Mouse (Mus musculus) embryo, embryonic 11 days (tissue): ENCODE results near the gene Lgr4.
"Not testable (repeated sequence)": the region's sequence is repeated elsewhere in the genome, so short reads cannot be mapped to it uniquely, and the experiment has no call there.

Experiments used
- DNase-seq: peaks from one replicate; pipeline ENCODE4 v3.0.0-alpha.2; 2015

Gene Lgr4

DNA sequence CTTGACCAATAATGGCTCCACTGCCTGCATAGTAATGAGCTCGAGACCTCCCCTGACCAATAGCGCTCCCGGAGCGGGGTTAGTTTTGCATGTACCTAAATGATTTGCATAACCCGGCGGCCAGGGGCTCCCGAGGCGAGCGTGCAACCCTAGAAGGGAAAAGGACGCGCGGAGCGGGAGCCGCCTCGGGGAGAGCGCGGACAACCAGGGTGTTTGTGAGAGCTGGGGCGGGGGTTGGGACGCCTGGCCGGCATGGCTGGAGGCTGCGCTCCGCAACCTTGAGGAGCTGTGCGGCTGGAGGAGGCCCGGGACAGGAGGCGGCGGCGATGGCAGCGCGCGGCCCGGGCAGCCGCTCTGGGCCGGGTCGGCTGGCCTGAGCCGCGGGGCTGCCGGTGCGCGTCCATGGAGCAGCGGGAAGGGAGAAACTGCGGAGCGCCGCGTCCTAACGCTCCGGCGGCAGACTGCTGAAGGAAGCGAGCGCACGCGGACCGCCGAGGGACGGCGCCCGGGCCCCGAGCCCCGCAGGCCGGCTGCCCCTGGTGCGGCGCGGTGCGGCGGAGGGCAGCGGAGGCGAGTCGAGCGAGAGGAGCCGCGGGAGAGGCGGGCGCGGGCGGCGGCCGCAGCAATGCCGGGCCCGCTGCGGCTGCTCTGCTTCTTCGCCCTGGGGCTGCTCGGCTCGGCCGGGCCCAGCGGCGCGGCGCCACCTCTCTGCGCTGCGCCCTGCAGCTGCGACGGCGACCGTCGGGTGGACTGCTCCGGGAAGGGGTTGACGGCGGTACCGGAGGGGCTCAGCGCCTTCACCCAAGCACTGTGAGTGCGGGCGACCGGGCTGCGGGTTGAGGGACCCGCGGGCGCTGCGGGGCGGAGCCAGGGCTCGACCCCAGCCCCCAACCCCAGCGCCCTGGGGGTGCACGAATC, at the start of gene Lgr4:
Lgr4 (plus strand) TSS at position 152 of the 918 bp plus-strand sequence.
- DNase-seq = peak; percentile 99

DNA sequence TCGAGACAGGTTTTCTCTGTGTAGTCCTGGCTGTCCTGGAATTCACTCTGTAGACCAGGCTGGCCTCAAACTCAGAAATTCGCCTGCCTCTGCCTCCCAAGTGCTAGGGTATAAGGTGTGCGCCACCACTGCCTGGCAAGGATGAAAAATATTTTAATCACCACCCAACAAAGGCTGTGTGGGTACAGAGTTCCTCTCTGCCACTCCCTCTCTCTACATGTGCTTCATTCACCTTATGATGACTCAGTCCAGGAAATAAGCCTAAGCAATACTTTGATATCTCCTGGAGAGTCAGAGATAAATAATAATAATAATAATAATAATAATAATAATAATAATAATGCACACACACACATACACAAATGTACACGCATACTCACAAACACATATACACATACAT, 38.0 kb upstream of the Lgr4 start:
- DNase-seq = not testable (repeated sequence)

GRCm38 (mm10) chr2:109881111-109881510, 36.3 kb upstream of the Lgr4 start:
- DNase-seq = no peak

GRCm38 (mm10) chr2:109881625-109882024, 35.8 kb upstream of the Lgr4 start:
- no peak for DNase-seq

GRCm38 (mm10) chr2:109884106-109884505, 33.3 kb upstream of the Lgr4 start:
- DNase-seq = no peak

DNA sequence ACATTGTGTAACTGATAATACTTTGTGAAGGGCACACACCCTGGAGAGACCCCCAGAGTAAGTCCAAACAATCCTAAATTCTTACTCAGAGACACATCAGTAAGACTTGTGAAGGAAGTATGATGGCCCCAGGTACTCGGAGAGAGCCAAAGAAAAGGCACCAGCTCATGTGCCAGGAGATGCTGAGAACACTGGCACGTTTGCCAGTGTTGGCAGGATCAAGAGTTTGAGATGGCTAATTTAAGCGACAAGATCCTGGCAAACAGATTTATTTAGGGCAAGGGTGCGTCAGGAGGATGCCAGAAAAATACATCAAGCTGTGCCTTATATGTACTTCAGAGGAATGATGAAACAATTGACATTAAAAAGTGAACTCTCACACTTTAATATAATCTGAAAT, 32.9 kb upstream of the Lgr4 start:
- DNase-seq = no peak

- no peak for DNase-seq
Measured at GRCm38 (mm10) chr2:109890068-109890467, 27.4 kb upstream of the Lgr4 start.

GRCm38 (mm10) chr2:109890597-109890996, 26.9 kb upstream of the Lgr4 start, which contains the start of gene Lin7c:
Lin7c (plus strand) TSS chr2:109890853.
- DNase-seq = peak; percentile 97

DNA sequence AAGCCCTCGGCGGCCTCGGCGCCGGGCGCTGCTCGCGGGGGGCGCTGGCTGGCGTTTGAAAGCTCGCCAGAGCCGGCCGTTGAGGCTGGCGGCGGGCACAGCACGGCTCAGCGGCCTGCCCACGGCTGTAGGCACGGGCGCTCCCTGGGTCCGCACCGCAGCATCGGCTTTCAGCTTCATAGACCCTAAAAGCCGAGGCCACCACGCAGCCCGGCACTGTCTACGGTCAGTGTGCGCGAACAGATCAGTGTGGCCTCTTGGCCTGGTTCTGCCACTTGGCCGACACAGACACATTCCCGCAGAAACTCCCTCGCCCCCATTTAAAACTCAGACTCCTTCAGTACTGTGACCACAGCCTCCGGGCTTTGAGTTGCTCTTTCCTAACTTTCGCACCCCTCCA, 26.4 kb upstream of the Lgr4 start:
- DNase-seq = no peak

DNA sequence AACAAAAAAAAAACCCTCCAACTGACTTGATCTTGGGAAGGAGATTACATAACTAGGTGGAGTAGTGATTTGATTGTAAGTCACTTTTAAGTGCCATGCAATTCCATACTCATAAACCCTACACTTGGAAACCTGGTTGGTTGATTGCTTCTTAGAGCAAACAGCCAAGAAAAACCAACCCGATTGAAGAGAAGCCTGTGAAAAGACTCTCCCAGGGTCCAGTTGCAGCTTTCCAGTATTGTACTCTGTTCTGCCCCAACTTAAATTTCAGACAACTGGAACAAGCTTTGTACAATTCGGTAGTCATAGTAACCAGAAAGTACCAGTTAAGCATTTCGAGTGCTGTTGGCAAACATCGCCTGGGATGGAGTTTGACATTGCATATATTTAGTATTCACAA, 26.0 kb upstream of the Lgr4 start:
- DNase-seq = peak; percentile 12

GRCm38 (mm10) chr2:109896311-109896710, 21.1 kb upstream of the Lgr4 start:
- no peak for DNase-seq

DNA sequence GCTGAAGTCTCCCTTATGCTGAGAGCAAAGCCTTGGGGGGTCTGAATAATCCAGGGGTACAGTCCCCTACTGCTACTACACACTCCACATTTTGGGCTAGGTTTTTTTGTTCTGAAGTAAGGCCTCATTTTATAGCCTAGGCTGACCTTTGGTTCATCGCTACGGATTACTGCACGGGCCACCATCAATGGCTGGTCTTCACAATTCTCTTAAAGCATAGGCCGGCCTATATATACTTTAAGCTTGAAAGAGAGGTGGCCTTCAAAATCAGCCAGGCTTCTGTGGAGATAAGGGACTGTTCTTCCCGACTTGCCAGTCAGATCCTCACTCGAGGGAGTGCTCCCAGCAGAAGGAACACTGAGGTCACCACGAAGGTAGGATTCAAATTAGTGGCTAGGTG, 14.6 kb upstream of the Lgr4 start:
- no peak for DNase-seq

DNA sequence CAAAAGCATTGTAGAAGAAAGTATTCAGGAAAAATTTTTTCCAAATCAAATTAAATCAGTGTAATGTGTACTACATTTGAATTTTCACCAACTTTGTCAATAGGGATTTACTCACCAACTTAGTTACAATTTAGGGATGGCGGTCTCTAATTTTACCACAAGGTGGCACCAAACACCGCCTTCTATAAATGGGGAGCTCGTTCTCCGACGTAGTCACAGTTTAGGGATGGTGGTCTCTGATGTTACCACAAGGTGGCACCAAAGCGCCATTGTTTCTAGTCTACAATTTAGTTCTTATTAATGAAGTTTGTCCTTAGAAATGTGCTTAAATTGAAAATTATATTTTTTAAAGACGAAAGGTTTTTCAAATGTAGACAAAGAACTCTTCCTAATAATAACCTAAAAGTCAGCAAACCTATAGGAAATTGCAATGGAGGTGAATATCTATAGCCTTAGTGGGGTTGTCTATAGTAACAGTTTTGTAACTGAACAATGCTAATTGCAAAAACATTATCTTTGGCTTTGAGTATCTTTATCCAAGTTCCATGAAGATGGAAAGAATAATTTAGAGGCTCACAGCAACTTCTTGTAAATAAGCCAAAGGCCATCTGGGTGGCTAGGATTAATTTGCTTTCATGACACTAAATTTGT, 13.2 kb upstream of the Lgr4 start:
- peak; percentile 90 for DNase-seq

DNA sequence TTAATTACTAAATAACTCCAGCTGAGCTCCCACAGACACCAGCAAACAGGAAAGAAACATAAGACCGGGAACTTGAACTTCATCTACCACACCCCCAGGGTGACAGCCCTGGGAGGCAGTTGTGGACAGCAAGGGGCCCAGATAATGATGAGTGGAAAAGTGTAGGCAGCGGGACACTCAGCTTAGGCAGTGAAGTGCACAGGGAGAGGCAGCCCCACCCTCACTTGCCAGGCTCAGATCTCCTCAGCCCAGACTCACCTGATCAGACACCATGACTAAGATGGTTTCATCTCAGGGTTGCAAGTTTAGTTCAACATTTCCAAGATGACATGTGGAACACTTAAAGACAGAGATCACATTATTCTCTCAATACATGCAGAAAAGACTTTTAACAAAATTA, 8.3 kb upstream of the Lgr4 start:
- DNase-seq = no peak

DNA sequence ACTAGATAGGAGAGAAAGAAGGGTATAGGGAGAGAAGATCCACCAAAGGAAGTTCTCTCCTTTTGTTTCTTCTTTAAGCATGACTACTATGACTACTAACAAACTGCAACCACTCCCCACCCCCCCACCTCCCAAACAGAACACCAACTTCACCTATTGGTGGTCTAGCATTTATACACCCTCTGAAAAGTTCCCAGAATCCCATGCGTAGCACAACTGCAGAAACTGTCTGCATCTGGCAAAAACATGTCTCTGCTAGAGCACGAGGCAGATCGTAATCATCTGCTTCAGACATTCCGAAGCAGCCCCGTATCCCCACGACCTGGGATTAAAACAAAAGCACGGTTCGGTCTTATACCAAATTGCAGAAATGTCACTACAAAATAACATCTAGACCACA, 5.2 kb upstream of the Lgr4 start:
- DNase-seq = no peak

DNA sequence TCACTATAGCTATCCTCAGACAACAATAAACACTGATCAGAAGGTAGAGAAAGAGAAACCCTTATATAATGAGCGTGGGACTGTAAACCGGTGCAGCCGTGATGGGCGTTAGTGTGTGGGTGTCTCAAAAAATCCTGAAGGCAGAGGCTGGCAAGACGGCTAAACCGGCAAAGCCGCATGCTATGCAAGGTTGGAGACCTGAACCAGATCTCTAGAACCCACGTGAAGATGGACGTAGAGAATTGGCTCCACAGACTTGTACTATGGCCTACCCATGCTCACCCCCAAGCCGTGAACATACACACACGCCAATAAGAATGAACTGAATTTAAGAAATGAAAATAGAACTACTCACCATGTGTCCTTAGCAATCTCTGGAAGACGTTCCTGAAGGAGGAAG, 4.7 kb upstream of the Lgr4 start:
- DNase-seq = no peak

DNA sequence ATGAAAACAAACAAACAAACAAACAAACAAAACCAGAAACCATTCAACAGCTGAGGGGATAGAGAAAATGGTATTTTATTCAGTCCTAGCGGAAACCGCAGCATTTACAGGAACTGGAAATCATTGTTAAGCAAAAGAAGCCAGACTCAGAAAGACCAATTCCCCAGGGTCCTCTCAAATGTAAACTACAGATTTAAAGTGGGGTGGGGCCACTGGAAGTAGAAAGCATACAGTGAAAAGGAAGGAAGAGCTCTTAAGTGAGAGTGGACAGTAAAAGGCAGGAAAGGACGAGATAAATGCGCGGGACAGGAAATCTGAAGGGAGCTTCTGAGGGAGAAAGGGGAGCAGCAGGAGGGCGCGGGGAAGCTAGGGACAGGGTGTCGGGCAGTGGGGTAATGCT, 4.2 kb upstream of the Lgr4 start:
- no peak for DNase-seq

DNA sequence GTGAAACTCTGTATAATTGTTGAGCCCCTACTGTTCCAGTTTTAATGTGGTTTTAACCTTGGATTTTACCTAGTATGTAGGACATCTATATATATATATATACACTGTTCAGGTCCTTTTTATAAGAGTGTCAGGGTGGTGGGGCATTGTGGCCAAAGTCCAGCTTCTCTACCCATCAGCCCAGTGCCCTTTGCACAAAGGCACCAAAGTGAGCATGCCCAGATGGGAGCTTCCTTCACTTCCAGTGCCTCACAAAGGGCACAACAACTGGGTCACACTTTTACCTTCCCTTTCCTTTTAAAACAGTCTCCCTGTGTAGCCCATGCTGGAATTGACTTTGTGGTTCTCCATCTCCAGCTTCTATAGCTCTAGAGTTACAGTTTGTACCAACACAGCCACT, 2.8 kb upstream of the Lgr4 start:
- no peak for DNase-seq

GRCm38 (mm10) chr2:109916782-109917495, 508 bp upstream of the Lgr4 start:
- DNase-seq = no peak

DNA sequence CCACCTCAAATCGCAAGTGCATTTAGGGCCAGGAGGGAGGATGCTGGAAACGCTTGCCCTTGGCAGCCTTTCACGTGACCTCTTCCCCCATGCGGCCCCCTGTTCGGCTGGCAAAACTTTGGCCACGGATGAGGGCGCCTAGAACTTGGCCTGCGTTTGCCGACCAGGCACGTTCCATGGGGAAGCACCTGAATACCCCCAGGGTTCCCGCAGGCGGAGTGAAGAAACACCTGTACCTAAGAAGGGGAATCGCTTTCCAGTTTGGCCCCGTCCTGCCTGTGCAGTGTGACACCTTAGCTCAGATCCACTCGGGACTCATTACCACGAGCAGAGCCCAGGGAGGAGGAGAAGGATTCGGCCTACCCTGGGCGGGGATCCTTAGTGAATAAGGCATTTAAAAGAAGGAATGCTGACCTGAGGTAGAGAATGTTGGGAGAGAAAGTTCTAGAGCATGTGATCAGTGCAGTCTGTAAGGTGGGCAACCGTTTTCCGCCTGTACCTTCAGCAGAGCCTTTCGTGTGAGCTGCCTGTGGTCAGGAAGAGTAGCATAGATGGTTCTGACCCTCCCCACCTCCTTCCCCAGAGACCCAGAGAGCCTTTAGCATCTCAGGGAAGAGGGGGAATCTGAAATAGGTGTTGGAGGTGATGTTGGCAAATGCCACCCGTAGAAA, 1.3 kb downstream of the Lgr4 start:
- DNase-seq = peak; percentile 47

GRCm38 (mm10) chr2:109920471-109920870, 3.0 kb downstream of the Lgr4 start:
- DNase-seq = no peak

GRCm38 (mm10) chr2:109921298-109922035, 4.0 kb downstream of the Lgr4 start:
- no peak for DNase-seq
